Mouse (Mus musculus) thymus, postnatal 4 days (tissue): ENCODE data around the gene Cela2a.
"Not testable (repeated sequence)": the region's sequence is repeated elsewhere in the genome, so short reads cannot be mapped to it uniquely, and the experiment has no call there.

Source experiments
- DNase-seq: peaks from one replicate; pipeline ENCODE4 v3.0.0; 2021

The Cela2a gene

DNA sequence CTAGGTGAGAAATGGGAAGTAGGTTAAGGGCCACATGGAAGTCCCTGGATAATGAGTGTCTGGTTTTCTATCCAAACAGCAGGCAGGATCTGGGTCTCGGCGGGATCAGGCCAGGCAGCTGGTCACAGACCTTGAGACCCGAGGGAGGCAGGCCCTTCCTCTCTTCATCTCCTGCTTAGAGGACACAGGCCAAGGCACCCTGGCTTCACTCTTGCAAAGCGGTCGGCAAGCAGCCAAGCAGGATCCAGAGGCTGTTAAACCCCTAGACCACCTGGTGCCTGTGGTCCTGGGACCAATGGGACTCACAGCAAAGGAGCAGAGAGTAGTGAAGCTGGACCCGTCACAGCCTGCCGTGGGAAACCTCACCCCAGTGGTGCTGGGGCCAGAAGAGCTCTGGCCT lies 29.6 kb downstream of the Cela2a start:
- no peak for DNase-seq

DNA sequence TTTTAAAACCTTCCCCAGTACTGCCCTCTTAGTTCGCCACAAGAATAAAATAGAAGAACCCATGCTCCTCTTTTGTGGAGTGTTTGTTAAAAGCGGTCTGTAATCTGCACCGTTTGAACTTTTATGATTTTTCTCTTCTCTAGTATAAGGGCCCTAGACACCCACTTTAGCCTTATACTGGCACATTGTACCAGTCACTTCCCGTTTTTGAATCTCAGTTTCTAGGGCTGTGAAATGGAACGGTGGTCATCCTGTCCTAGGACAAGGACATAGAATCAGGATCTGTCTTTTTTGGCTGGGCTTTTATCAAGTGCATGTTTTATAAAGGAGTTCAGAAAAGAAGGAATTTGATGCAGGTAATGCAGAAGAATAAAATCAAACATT lies 31.8 kb downstream of the Cela2a start:
- no peak for DNase-seq

DNA sequence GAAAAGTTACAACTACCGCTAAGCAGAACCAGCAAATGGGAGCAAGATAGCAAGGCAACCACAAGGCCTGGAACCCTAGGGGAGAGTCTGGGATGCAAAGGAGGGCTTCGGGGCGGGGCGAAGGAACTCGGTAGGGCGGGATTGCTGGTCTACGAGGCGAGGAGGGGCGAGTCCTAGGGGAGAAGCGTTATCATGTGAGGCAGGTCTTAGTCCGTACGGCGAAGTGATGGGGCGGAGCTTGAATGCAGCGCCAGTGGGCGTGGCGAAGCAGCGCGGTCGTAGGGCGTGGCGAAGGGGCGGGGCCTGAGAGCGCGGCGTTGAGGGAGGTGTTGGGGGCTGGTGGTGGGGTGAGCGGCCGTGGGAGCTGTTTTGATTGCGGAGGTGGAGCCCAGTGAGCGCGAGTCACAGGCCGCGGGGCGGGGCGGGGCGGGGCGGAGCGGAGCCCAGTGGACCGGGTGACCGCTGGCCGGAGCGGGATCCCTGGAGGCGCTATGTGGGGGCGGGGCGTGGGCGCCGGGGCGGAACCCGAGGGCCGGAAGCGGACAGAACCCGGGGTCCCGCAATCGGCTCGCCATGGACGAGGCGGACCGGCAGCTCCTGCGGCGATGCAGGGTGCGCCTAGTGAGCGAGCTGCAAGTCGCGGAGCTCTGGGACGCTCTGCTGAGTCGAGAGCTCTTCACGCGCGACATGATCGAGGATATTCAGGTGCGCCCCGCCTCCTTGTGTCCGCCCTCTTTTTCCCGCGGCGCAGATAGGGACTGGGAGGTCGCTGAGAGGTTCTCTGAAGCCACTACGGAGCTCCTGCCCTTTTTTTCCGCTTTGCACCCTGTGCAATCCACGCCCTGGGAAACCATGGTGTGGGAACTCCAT lies 32.4 kb downstream of the Cela2a start, which contains the start of gene Casp9:
Gene Casp9 (plus strand): TSS at position 331 of the 870 bp plus-strand sequence.
- peak; percentile 99 for DNase-seq

DNA sequence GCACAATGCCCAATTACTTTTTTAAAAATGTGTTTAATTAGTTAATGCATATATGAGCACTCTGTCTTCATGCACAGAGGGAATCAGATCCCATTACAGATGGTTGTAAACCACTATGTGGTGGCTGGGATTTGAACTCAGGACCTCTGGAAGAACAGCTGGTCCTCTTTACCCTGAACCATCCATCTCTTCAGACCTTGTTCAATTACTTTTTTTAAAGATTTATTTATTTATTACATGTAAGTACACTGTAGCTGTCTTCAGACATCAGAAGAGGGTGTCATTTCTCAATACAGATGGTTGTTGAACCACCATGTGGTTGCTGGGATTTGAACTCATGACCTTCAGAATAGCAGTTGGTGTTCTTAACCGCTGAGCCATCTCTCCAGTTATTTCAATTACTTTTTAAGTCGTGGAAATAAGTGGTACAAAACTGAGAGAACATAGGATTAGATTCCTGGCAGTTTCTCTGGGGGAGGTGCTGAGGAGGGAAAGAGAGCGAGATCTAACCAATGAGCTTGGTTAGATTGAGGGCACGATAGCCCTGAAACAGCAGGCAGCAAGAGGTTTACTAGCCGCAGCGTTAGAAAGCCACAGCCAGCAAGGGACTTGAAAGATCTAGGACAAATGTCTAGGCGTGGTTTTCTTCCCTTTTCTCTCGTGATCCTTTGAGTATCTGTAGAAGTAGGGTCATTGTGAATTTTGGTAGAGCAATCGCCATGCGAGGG lies 33.2 kb downstream of the Cela2a start:
- no peak for DNase-seq

DNA sequence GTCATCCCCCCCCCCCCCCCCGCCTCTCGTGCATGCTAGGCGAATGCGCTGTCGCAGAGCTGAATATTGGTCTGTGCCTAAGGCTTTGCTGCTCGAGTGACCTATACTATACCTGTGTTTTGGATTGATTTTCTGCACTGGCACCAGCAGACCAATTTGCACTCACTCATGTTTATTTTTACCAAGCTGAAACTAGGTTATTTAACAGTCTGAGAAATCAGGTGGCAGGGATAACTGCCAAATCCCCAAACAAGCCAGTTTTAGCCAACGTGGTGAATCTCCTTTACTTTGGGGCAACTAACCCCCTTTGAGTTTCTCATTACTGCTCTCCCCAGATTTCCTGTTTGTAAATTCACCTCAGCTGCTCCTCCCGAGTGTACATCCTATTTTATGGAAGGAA lies 34.0 kb downstream of the Cela2a start:
- DNase-seq, result no peak

DNA sequence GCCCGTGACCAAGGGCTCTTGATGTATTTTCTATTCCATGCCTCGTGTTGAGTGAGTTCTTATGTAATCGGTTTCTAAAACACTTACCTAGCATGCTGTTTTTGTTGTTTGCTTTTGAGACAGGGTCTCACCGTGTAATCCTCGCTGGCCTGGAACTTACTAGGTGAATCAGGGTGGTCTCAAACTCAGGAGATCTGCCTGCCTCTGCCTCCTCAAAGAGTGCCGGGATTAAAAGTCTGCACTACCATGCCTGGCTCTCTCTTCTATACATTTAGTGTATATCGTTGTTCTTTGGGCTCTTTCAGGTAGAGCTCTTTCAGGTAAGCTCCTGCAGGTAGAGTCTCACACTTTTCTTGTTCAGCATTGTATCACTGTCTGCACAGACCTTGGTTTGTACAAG lies 34.5 kb downstream of the Cela2a start:
- DNase-seq, result no peak

DNA sequence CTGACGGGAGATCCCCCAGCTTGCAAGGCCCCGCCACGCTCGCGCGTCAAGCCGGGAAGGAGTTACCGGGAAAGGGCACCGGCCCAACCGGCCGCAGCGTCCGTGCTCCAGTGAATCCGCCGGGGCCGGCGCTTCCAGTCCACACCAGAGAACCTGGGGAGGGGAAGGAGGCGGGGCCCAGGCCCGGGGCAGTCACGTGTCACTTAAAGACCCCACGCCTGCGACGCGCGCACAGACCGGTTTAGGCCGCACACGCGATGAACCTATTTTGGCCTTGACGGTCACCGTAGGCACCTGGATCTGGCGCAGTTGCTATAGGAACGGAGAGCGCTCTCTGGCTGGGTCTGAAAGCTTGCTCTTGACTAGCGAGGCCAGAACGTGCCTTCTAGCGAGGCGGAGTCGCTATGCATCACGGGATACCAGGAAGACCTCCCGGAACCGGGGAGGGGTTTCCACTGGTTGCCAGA lies 35.4 kb downstream of the Cela2a start, which contains the start of gene Dnajc16:
Gene Dnajc16 (minus strand): TSS at position 408 of the 467 bp plus-strand sequence.
- peak; percentile 95 for DNase-seq

DNA sequence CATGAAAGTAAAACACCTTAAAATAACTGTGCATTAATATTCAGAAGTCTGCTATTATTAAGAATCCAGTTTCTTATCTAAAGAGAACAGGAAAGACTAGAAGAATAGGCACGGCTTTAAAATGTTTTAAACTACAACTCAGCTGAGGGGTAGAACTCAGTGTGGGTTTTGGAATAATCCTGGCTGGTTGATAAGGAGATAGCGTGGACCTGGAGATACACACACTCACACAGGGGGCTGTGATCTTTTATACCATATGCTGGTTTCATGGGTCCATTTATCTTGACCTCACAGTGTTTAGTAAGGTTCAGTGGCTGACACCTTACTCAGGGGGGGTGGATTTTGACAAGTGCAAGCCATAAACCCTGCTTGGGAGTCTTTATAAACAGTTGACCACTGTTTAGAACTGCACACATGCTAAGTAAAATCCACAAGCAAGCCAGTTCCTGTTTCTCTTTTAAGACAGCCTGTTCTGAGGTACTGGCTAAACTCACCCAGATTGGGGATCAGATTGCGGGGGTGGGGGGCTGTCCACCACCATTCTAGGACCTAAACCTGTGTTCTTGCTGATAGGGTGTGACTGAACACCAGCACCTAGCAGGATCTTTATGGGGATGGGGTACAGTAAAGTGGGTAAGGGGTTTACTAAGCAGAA lies 36.3 kb downstream of the Cela2a start:
- DNase-seq, result no peak

DNA sequence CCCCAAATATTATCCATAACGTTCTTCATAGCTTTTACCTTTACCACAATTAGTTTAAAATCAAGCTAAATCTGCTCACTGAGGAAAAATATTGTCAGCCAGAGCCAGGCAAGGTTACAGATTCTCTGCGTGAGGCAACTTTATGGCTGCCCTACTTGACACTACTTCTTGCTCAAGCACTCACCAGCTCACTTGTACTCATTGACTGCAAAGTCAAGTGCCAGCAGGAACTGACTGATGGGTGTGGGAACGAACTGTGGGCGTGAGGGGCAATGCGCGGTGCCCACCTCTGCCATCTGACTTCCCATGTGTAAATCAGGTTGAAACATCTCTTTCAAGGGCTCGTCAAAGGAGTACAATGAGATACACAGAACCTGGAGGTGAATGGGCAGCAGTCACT lies 38.5 kb downstream of the Cela2a start:
- DNase-seq, result no peak

DNA sequence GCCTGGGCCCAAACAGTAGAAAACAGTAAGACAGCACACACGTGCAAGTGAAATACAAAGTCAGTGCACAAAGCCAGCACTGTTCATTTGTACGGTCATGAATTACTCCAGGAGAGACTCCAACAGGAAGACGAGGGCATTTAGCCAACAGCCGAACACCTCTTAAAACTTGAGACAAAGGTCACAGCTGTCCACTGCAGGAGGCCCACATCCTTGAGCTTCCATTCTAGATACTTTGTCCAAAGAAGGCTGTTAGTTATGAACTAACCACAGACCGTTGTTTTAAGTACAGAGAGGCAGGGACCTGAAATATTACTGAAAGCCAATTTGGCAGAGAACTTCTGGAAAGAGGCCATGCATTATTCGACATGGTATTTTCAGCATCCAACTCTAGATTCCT lies 38.9 kb downstream of the Cela2a start:
- DNase-seq, result no peak

DNA sequence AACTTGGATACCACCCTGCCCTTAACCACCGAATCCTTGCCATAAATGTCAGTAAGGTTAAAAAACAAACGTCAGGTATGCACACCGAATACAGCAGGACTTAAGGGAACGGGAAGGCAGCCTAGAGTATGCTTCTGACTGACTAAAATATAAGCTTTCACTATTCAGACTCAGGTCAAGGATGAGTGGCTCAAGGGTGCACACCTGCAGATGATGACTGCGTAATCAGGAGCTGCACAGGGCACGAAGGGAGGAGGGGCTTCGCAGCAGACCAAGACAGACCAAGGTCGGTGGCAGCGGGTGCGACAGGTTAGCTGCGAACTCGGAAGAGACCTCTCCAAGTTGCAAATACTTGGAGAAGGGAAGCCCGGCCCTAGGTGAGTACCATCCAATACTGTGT lies 39.8 kb downstream of the Cela2a start:
- DNase-seq, result no peak

DNA sequence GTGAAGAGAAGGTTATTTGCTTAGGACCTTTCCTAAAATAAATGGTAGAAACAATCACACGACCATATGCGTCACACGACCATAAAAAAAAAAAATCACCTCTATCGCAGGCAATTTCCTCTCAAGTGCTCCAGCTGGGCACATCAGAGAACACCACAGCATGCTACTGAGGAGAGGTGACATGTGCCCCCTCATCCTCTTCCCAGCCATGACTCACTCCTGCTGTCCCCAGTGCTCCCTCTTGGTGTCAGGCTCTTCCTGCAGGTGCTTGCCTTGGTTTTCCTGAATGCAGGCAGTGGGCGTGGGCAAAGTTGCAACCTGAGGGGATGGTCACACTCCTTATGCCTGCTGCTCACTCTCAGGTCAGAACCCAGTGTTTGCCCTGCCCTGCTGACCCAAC lies 41.1 kb downstream of the Cela2a start:
- no peak for DNase-seq

DNA sequence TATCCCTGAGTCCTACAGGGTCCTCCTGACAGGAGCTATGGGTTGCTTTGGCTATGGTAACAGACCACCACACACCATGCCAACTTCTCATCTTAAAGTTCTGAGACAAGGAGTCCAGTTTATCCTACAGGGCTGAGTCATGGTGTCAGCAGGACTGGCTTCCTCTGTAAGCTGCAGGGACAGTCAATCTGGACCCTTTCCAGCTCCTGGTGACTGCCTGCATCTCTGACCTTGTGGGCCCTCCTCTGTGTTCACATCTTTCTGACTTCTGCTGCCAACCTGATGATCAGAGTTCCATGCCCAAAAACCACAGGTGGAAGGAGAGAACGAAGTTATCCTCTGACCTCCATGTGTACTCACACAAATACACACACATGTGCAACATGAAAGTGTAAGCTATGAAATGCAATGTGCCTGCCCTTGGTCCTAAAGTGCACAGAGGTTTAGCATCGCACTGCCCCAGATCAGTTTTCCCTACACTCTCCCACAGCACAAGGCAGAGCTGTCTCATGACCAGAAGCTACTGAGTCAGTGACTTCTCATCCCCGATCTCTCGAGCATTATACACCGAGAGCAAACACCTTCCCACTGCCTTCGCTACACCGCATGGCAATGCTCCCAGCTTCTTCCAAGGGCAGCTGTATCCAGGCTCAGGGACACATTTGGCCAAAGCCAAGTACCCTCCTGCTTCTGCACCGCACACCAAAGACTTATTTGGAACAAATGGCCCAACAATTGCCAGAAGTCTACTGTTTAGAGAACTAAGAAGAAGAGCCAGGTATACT lies 44.6 kb downstream of the Cela2a start:
- DNase-seq, result no peak

DNA sequence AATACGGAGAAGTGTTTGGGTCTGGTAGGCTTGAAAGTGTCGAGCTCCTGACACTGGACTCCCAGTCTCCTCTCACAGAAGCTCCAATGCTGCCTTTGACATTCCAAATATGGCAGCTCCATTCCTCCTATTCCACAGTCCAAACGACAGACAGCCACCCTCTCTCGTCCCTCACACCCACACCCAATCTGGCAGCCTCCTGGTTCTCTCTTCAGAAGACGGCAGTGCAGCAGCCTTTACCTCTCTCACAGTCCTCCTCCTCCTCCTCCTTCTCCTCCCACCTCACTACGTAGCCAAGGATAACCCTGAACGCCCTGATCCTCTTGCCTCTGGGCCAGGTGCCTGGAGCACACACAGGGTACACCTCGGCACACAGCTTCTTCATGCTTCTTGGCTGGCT lies 46.1 kb downstream of the Cela2a start:
- DNase-seq, result no peak

DNA sequence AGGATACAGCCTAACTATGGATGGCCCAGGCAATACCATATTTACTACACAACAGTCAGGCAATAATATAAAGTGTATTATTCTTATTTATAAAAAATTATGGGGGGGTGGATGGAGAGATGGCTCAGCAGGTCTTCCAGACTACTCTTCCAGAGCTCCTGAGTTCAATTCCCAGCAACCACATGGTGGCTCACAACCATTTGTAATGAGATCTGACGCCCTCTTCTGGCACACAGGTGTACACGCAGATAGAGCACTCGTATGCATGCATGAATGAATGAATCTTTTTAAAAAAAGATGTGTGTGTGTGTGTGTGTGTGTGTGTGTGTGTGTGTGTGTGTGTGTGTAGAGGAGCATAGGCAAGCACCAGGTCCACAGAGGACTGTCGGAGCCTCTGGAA lies 52.9 kb downstream of the Cela2a start:
- DNase-seq, result not testable (repeated sequence)

DNA sequence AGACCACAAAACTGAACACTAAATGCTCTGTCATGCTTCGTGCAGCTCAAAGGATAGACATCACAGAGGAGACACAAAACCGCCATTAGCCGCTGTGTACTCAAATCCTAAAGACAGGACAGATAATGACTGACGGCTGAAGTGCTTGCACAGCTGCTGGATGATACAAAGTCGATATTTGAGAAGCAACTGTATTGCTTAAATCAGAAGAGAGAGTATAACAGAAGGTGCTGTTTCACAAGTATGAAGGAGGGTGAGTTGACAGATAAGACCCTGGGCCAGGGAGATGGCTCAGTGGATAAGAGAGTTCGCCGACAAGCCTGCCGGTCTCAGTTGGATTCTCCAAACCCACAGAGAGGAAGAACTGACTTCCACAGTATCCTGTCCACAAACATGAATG lies 54.1 kb downstream of the Cela2a start:
- DNase-seq, result no peak

DNA sequence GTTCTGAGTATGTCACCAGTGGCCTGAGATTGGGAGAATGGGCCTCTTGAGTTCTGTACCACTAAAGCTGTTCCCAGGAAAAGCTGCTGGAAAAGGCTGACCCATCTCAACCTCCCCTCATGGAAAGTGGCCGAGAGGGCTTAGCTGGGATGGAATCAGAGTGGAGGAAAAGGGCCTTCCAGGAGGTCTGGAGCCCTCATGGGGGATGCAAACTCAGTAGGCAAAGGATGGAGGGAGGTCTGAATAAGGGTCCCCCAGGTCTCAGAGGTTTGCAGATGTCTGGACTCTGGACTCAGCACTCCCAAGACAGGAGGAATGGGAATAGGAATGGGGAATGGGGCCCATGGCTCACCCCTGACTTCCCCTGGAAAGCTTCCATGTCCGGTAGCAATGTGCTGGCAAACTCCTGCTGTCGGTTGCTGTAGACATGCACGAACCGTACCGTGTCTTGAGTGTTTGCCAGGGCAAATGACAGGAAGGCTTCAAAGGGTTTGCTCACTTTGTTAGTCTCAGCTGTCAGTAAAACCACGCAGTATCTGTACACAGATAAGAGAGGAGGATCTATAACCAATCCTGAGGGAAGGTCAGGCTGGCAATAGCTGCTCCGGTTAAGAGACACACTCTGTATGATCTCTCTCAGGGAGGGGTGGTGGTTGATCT lies 56.3 kb downstream of the Cela2a start:
- DNase-seq, result no peak

DNA sequence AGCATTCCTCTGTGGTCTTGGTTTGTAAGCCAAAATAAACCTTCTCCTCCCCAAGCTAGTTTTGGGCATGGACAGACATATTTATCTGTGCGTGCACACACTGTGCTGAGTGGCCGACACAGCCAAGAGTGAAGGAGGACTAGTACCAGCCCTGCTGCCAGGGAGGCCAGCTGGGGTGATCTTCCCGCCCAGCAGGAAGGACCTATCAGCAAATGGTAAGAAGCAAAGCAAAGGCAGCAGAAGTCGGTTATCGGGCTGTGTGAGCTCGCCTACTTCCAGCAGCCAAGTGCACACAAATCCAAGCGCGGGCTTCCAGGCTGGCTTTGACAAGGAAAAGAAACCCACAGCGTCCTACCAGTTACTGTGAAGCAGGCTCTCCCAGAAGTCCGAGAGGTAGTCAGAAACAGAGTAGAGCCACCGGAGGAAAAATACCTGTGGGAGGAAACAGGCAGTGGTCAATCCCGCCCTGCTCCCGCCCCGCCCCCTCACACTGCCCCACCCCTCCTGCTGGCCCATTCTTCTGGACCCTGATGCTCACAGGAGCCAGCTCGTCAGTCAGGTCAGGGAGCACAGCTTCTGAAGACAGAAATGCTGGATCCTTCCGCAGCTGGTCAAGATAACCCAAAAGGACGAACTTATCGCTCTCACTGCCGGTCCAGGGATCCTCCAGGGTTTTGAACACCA lies 58.5 kb downstream of the Cela2a start:
- no peak for DNase-seq

DNA sequence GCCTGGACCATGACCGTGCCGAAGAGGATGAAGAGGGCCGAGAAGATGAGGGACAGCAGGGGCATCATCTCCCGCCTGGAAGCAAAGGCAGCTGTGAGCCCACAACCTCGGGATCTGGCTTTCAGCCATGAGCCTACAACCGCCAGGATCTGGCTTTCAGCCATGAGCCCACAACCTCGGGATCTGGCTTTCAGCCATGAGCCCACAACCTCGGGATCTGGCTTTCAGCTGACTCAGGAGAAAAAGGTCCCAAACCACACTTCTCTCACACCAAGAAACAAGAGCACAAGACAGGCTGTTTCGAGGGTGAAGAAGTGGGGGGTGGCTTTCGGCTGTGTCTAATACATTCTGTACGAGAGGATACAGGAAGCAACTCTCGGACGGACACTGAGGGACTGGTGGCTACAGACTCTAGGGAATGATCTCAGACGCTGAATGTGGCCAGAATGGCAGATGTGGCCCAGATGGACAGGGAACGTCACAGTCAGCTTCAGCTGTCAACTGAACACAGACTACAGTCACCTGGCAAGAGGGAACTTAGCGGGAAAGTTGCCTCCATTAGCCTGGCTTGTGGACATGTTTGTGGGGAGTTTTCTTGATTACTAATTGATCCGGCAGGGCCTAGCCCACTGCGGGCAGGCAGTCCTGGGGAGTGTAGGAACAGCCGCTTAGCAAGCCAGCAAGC lies 59.1 kb downstream of the Cela2a start:
- DNase-seq, result no peak

DNA sequence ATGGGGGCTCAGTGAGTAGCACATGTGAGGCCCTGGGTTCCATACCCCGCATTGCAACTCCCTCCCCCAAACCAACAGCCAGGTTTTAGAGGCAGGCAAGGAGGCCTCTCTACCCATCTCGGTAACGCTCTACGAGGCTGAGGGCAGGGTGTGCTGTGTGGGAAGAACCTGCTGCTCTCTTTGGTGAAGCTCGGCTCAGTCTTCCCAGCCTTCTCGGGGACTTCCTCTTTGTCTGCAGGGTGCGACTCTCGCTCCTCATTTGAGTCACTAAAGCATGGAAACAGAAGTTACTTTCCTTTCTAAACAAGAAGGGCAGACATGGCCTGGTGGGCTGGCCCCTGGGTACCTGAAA lies 59.7 kb downstream of the Cela2a start:
- no peak for DNase-seq

DNA sequence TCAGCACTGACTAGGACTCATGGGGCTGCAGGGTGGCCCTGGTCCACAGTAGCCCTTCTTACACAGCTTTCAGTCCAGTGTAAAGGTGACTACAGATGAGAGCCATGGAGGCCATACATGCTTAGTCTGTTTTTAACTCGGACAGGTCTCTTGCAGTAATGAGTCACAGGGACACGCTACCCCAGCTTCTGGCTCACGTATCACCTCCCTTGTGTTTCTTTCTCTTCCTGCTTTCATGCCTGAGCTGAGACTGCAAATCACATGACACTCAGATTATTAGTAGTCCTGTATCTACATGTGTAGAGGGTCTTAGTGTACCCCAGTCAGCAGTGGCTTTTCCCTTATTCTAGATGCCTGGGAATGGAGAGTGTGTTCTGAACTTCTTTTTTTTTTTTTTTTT lies 61.0 kb downstream of the Cela2a start:
- no peak for DNase-seq
